Mouse (Mus musculus) liver, adult 2 months (tissue): ENCODE measurements around the gene Clasp1.

ENCODE experiments used
- CTCF ChIP-seq: fragments of 200-500 bp; IDR thresholded peaks from 2 replicates; pipeline ENCODE4 v1.5.1; 2011; ENCODE audit warnings: low read depth, low read length, control low read depth
- POLR2A ChIP-seq: fragments of 200-500 bp; IDR thresholded peaks from 2 replicates; pipeline ENCODE4 v1.6.1; 2011; ENCODE audit warnings: low read length, control low read depth; ENCODE audit not compliant: insufficient read depth; ENCODE audit errors: extremely low read depth

DNA sequence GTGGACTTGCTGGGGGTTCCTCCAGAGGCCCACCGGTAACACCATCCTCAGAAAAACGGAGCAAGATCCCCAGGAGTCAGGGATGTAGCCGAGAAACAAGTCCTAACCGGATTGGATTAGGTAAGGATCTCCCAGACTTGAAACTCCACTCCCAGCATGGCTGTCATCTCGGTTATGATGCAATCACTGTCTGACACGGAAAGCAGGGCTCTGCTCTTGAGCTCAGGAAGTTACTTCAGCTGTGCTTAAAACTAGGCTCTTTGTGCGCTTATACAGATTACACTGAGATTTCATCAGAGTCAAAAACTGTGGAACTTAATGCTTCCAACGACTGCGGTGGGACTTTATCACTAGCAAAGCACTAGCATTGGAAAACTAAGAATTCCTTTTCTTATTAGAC lies 136.5 kb downstream of the Clasp1 start:
- no peak for TF ChIP-seq CTCF
- no peak for TF ChIP-seq POLR2A
